Mouse (Mus musculus): Measurements from ENCODE around the gene Ccdc142. TPM values are rescaled to one million over a fixed set of nuclear protein-coding genes. Genes with fewer than 3 reads are reported as not detected.

Gene Ccdc142
- polyA plus RNA-seq (2015; fragmentation: Illumina TruSeq; extraction: RNeasy Lipid Tissue Mini Kit (QIAGEN cat#74804); ENCODE audit: insufficient read depth, low replicate concordance): 0.48 TPM

DNA sequence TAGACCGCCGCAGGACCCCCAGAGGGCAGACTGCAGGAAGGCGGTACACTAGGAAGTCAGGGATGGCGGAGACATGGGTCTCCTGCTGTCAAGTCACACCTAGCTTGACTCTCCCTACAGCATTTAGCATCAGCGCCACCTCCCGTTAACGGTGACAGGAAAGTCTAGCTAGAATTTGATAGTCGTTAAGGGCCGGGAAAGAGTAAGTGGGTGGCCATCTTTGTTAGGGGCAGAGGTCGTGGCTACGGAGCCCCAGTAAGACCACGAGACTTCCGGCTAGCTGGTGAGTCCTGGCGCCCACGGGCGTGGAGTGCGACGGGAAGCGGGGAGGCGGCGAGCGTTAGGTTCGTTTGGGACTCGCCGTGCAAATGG is at the start of gene Ccdc142, which contains the start of gene Gm42688:
TSS of gene Ccdc142 (plus strand) at position 286 of the 372 bp plus-strand sequence.
TSS of gene Gm42688 (plus strand) at position 302 of the 372 bp plus-strand sequence.

DNA sequence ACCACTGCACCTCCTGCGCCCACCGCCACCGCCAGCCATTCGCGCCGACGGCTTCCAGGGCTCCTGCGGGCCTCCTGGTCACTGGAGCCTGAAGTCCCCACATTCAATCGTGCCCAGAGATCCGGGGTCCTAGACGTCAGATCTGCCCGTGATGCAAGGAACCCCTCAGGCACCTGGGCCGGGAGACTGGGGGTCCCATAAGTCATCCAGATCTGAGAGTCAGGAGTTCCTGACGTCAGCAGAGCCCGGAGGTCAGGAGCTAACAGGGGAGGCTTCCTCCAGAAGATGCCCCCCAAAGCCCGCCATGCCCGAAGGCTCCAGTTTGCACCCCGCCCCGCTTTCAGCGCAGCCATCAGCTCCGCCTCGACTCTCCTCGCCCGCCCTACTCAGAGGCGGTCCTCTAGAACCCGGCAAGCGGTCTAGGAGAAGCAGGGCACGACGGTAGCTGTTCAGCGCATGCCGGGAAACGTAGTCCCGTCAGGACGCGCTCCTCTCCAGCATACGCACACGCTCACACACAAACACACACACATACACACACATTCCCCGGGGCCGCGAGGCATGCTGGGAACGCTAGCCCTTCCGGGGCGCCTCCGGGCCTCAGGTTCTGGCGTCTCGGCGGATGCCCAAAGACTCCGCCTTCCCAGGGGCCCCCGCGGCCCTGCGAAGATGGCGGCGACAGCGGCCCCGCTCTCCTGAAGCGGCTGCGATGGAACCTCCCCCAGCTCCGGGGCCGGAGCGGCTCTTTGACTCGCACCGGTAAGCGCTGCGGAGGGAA is 47.1 kb upstream of the Ccdc142 start, which contains the start of gene Aup1:
TSS of gene Aup1 (plus strand) at position 448 of the 778 bp plus-strand sequence.

GRCm38 (mm10) chr6:83054871-83055431 is 46.5 kb upstream of the Ccdc142 start, which contains the start of gene Htra2:
Htra2 (minus strand) TSS chr6:83055273.

DNA sequence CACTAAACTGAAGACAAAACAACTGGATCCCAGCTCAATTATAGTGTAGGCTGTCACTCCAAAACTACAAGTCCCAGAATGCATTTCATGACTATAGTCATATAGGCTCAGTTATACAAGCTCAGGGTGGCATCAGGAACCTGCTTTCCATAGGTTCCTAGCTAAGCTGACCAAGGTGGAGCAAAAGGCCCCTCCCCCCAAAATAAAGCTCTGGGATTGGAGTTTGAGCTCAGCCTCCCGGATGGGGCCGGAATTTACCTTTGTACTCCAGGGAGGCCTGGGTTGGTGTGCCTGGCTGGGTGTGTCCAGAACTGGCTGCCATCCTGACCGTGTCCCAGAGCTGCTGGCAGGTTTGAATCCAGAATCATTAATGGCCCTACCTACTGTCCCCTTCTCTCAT is 43.6 kb upstream of the Ccdc142 start, which contains the start of gene Dqx1:
TSS of gene Dqx1 (plus strand) at position 55 of the 400 bp plus-strand sequence.

GRCm38 (mm10) chr6:83070247-83070310 is 31.3 kb upstream of the Ccdc142 start, which contains the start of gene Tlx2:
Tlx2 (minus strand) TSS chr6:83070293.

GRCm38 (mm10) chr6:83077630-83078323 is 23.6 kb upstream of the Ccdc142 start, which contains the start of gene Pcgf1:
Pcgf1 (plus strand) TSS chr6:83077869.

DNA sequence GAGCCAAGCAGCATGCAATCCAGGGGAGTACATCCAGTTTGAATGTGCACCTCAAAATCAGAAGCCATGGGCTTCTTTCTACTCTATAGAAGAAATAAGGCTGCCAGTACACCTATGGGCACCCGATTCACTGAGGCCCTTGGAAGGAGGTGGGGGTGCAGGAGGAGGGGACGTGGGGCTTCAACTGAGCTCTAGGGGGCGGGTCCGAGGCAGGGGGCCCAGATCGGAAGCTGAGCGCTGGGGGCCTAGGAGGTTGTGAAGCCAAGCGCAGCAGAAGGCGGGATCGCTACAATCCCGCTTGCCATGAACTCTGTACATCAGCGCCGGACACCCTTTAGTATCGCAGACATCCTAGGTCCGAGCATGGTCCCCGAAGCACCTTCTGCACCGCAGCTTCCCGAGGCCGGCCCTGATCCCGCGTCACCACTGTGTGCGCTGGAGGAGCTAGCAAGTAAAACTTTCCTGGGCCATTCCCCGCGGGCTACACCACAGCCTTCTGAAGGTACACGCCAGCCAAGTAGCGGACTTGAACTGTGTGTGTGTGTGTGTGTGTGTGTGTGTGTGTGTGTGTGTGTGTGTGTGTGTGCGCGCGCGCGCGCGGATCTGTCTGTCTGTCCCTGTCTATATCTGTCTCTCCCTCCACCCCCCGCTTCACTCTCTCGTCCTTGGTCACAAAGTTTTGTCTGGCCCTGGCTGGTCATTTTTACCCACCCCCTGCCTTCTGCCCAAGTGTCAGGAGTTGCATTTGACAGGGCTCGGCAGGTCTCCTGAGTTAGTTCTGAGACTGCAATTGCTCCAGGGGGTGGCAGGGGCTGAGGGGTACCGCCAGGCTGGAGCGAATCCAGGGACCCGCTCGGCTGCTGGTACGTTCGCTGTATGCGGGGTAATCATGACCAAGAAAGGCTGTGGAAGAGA is 15.0 kb upstream of the Ccdc142 start, which contains the start of gene Lbx2:
TSS of gene Lbx2 (plus strand) at position 247 of the 915 bp plus-strand sequence.

GRCm38 (mm10) chr6:83108762-83109668 is 7.6 kb downstream of the Ccdc142 start, which contains the start of gene Mrpl53:
Mrpl53 (plus strand) TSS chr6:83109040.

DNA sequence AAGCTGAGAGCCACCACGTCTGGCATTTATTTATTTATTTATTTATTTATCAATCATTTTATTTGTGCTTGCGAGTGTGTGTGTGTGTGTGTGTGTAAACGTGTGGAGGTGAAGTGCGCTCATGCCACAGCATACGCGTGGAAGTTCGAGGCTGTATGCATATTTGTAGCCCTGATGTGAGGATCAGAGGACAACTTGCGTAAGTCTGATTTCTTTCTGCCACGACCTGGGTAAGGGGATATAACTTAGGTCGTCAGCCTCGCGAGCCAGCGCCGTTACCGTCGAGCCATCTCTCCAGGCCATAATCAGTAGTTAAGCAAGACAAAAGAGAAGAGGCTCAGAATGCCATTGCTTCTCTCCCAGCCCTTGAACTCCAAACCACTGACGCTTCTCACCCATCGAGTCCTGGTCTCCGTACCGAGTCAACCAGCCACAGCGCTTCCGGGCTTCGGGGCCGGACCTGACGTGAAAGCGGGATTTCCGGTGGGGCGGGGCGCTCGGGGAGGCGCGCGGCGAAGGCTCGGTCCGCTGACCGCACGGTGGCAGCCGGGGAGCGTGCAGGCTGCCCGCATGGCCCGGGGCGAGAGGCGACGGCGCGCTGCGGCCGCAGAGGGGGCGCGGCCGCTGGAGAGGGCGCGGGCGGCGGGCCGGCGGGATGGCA is 13.7 kb downstream of the Ccdc142 start, which contains the start of gene Mogs:
TSS of gene Mogs (plus strand) at position 486 of the 661 bp plus-strand sequence.

GRCm38 (mm10) chr6:83120930-83121862 is 19.8 kb downstream of the Ccdc142 start, which contains the start of gene Wbp1:
Wbp1 (minus strand) TSS chr6:83121559.

GRCm38 (mm10) chr6:83125331-83125730 is 23.9 kb downstream of the Ccdc142 start, which contains the start of gene Ino80b:
Ino80b (minus strand) TSS chr6:83125431.

DNA sequence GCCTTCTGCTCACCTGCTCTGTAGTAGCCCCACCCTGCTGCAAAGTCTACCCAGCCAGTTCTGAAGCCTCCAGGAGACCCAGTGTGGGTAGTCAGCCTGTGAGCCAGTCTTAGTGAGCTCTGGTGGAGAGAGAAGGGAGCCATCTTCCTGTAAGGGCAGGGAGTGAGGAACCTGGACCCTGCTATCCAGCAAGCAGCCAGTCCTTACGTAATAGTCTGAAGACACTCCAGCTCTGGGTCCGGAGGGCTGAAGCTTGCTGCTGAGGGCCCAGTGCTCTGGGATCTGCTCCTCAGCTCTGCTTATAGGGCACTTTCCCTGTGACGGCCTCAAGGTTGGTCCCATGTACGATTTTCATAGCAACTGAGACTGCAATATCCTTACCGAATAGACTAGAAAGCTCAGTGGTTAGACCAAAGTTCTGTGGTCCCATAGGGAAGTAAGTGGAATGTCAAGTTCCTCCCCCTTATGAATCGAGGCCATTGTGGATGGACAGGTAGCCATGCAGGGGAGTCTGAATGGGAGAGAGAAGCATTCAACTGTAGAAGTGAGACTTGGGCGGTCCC is 33.6 kb downstream of the Ccdc142 start, which contains the start of gene Rtkn:
TSS of gene Rtkn (plus strand) at position 513 of the 563 bp plus-strand sequence.

GRCm38 (mm10) chr6:83156259-83156684 is 54.9 kb downstream of the Ccdc142 start, which contains the start of the genes Wdr54 and 1700003E16Rik:
Wdr54 (minus strand) TSS chr6:83156397.
1700003E16Rik (plus strand) TSS chr6:83156404.

Other genes with a start within 250 kb of the Ccdc142 start
- 2.3 TPM for gene Sema4f, start 161.8 kb upstream of the Ccdc142 start, polyA plus RNA-seq (2015; fragmentation: Illumina TruSeq; extraction: RNeasy Lipid Tissue Mini Kit (QIAGEN cat#74804); ENCODE audit: insufficient read depth, low replicate concordance)
- 0.52 TPM for gene M1ap, start 154.7 kb upstream of the Ccdc142 start, polyA plus RNA-seq (2015; fragmentation: Illumina TruSeq; extraction: RNeasy Lipid Tissue Mini Kit (QIAGEN cat#74804); ENCODE audit: insufficient read depth, low replicate concordance)
- gene Dok1, start 68.1 kb upstream of the Ccdc142 start, polyA plus RNA-seq (2015; fragmentation: Illumina TruSeq; extraction: RNeasy Lipid Tissue Mini Kit (QIAGEN cat#74804); ENCODE audit: insufficient read depth, low replicate concordance): 13.5 TPM
- 6.8 TPM for gene Loxl3, start 67.4 kb upstream of the Ccdc142 start, polyA plus RNA-seq (2015; fragmentation: Illumina TruSeq; extraction: RNeasy Lipid Tissue Mini Kit (QIAGEN cat#74804); ENCODE audit: insufficient read depth, low replicate concordance)
- 155 TPM for gene Aup1, start 47.1 kb upstream of the Ccdc142 start, polyA plus RNA-seq (2015; fragmentation: Illumina TruSeq; extraction: RNeasy Lipid Tissue Mini Kit (QIAGEN cat#74804); ENCODE audit: insufficient read depth, low replicate concordance)
- 58.4 TPM for gene Htra2, start 46.3 kb upstream of the Ccdc142 start, polyA plus RNA-seq (2015; fragmentation: Illumina TruSeq; extraction: RNeasy Lipid Tissue Mini Kit (QIAGEN cat#74804); ENCODE audit: insufficient read depth, low replicate concordance)
- 3.4 TPM for gene Dqx1, start 43.8 kb upstream of the Ccdc142 start, polyA plus RNA-seq (2015; fragmentation: Illumina TruSeq; extraction: RNeasy Lipid Tissue Mini Kit (QIAGEN cat#74804); ENCODE audit: insufficient read depth, low replicate concordance)
- not detected for gene Tlx2, start 31.3 kb upstream of the Ccdc142 start, polyA plus RNA-seq (2015; fragmentation: Illumina TruSeq; extraction: RNeasy Lipid Tissue Mini Kit (QIAGEN cat#74804); ENCODE audit: insufficient read depth, low replicate concordance)
- gene Pcgf1, start 23.7 kb upstream of the Ccdc142 start, polyA plus RNA-seq (2015; fragmentation: Illumina TruSeq; extraction: RNeasy Lipid Tissue Mini Kit (QIAGEN cat#74804); ENCODE audit: insufficient read depth, low replicate concordance): 20.7 TPM
- gene Lbx2, start 15.2 kb upstream of the Ccdc142 start, polyA plus RNA-seq (2015; fragmentation: Illumina TruSeq; extraction: RNeasy Lipid Tissue Mini Kit (QIAGEN cat#74804); ENCODE audit: insufficient read depth, low replicate concordance): not detected
- 4.8 TPM for gene Gm42688, start within 50 bp of the Ccdc142 start, polyA plus RNA-seq (2015; fragmentation: Illumina TruSeq; extraction: RNeasy Lipid Tissue Mini Kit (QIAGEN cat#74804); ENCODE audit: insufficient read depth, low replicate concordance)
- gene Mrpl53, start 7.4 kb downstream of the Ccdc142 start, polyA plus RNA-seq (2015; fragmentation: Illumina TruSeq; extraction: RNeasy Lipid Tissue Mini Kit (QIAGEN cat#74804); ENCODE audit: insufficient read depth, low replicate concordance): 19.2 TPM
- 22.9 TPM for gene Mogs, start 13.9 kb downstream of the Ccdc142 start, polyA plus RNA-seq (2015; fragmentation: Illumina TruSeq; extraction: RNeasy Lipid Tissue Mini Kit (QIAGEN cat#74804); ENCODE audit: insufficient read depth, low replicate concordance)
- 27.1 TPM for gene Wbp1, start 20.0 kb downstream of the Ccdc142 start, polyA plus RNA-seq (2015; fragmentation: Illumina TruSeq; extraction: RNeasy Lipid Tissue Mini Kit (QIAGEN cat#74804); ENCODE audit: insufficient read depth, low replicate concordance)
- 7.5 TPM for gene Ino80b, start 23.8 kb downstream of the Ccdc142 start, polyA plus RNA-seq (2015; fragmentation: Illumina TruSeq; extraction: RNeasy Lipid Tissue Mini Kit (QIAGEN cat#74804); ENCODE audit: insufficient read depth, low replicate concordance)
- gene Rtkn, start 33.9 kb downstream of the Ccdc142 start, polyA plus RNA-seq (2015; fragmentation: Illumina TruSeq; extraction: RNeasy Lipid Tissue Mini Kit (QIAGEN cat#74804); ENCODE audit: insufficient read depth, low replicate concordance): 0.52 TPM
- 0.14 TPM for gene Wdr54, start 54.8 kb downstream of the Ccdc142 start, polyA plus RNA-seq (2015; fragmentation: Illumina TruSeq; extraction: RNeasy Lipid Tissue Mini Kit (QIAGEN cat#74804); ENCODE audit: insufficient read depth, low replicate concordance)
- not detected for gene 1700003E16Rik, start 54.8 kb downstream of the Ccdc142 start, polyA plus RNA-seq (2015; fragmentation: Illumina TruSeq; extraction: RNeasy Lipid Tissue Mini Kit (QIAGEN cat#74804); ENCODE audit: insufficient read depth, low replicate concordance)
- gene Dctn1, start 64.3 kb downstream of the Ccdc142 start, polyA plus RNA-seq (2015; fragmentation: Illumina TruSeq; extraction: RNeasy Lipid Tissue Mini Kit (QIAGEN cat#74804); ENCODE audit: insufficient read depth, low replicate concordance): 39.1 TPM
- not detected for gene Slc4a5, start 118.2 kb downstream of the Ccdc142 start, polyA plus RNA-seq (2015; fragmentation: Illumina TruSeq; extraction: RNeasy Lipid Tissue Mini Kit (QIAGEN cat#74804); ENCODE audit: insufficient read depth, low replicate concordance)
- gene Mthfd2, start 224.3 kb downstream of the Ccdc142 start, polyA plus RNA-seq (2015; fragmentation: Illumina TruSeq; extraction: RNeasy Lipid Tissue Mini Kit (QIAGEN cat#74804); ENCODE audit: insufficient read depth, low replicate concordance): 34.2 TPM
- 265 TPM for gene Mob1a, start 224.4 kb downstream of the Ccdc142 start, polyA plus RNA-seq (2015; fragmentation: Illumina TruSeq; extraction: RNeasy Lipid Tissue Mini Kit (QIAGEN cat#74804); ENCODE audit: insufficient read depth, low replicate concordance)
- gene Bola3, start 247.5 kb downstream of the Ccdc142 start, polyA plus RNA-seq (2015; fragmentation: Illumina TruSeq; extraction: RNeasy Lipid Tissue Mini Kit (QIAGEN cat#74804); ENCODE audit: insufficient read depth, low replicate concordance): 62.7 TPM